Mouse (Mus musculus) heart, embryonic 10.5 days (tissue): ENCODE results near the gene Yars. TPM values are rescaled to one million over a fixed set of nuclear protein-coding genes. Genes with fewer than 3 reads are reported as not detected.
A peak's percentile ranks its signal among the peaks of the same experiment; 100 is the strongest.

Experiments
- DNase-seq: peaks from one replicate; pipeline ENCODE4 v3.0.0-alpha.2; 2017; ENCODE audit warnings: low spot score
- H3K27ac ChIP-seq: fragments of 300-500 bp; sonication (generic); 2 replicates; pipeline ENCODE4 v1.5.1; 2016; ENCODE audit warnings: mild to moderate bottlenecking
- H3K27me3 ChIP-seq: fragments of 300-500 bp; sonication (generic); 2 replicates; pipeline ENCODE4 v1.6.1; 2016; ENCODE audit warnings: mild to moderate bottlenecking; ENCODE audit not compliant: poor library complexity, insufficient read depth, severe bottlenecking
- H3K36me3 ChIP-seq: fragments of 300-500 bp; sonication (generic); 2 replicates; pipeline ENCODE4 v1.6.1; 2016; ENCODE audit warnings: mild to moderate bottlenecking, moderate library complexity
- H3K4me1 ChIP-seq: fragments of 300-500 bp; sonication (generic); 2 replicates; pipeline ENCODE4 v1.6.1; 2016; ENCODE audit warnings: mild to moderate bottlenecking
- H3K4me3 ChIP-seq: fragments of 300-500 bp; sonication (generic); 2 replicates; pipeline ENCODE4 v1.5.1; 2016; ENCODE audit warnings: mild to moderate bottlenecking, moderate library complexity
- H3K9me3 ChIP-seq: fragments of 300-500 bp; sonication (generic); 2 replicates; pipeline ENCODE4 v1.6.1; 2016; ENCODE audit warnings: mild to moderate bottlenecking, moderate library complexity
- WGBS: fragments of 180-500 bp; shearing (Covaris S2); methylation state at CpG from one replicate; pipeline ENCODE4 v1.1.7; 2016; 5-methylcytosine and 5-hydroxymethylcytosine counted together
- polyA plus RNA-seq: library from polyadenylated mRNA; unstranded; fragments of >200 nt; fragmentation: Nextera tagmentation; extraction: Ambion mirVana; gene quantifications from 2 replicates; pipeline ENCODE4 v1.2.1, GENCODE M21; 2016

Yars gene
- polyA plus RNA-seq, 1 experiment from 2014 or later: 84.8 TPM

DNA sequence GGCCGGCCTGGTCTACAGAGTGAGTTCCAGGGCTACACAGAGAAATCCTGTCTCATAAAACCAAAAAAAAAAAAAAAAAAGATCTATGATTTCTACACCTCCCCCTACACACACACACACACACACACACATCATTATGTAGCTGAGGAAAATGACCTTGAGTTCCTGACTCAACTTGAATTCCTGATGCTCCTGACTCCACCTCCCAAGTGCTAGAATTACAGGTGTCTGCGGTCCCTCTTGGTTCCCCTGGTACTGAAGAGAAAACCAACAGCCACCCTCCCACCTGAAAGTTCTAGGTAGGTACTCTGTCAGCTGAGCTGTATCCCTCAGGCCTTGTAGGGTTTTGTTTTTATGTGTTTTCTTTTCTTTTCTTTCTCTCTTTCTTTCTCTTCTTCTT lies 62.9 kb downstream of the Yars start:
- no peaks in the 10 kb centered on the region for H3K9me3 ChIP-seq
- WGBS: 87% methylated on average over 2 of the region's 2 CpGs
- H3K36me3 ChIP-seq: no peaks in the 10 kb centered on the region
- H3K27me3 ChIP-seq: peaks cover 95% of the 10 kb centered on the region
- no peak overlapping the region for H3K27ac ChIP-seq
- no peak for DNase-seq
- H3K4me3 ChIP-seq: no peak overlapping the region
- H3K4me1 ChIP-seq: peaks cover 40% of the 10 kb centered on the region

- Histone ChIP-seq H3K9me3 (no peaks in the 10 kb centered on the region), H3K4me3 (no peak overlapping the region), H3K27me3 (peaks cover 87% of the 10 kb centered on the region), H3K27ac (no peak overlapping the region), H3K36me3 (no peaks in the 10 kb centered on the region), H3K4me1 (peaks cover 26% of the 10 kb centered on the region)
- DNase-seq: no peak
- 91% methylated on average over 3 of the region's 3 CpGs for WGBS
Observed at GRCm38 (mm10) chr4:129254571-129254970, 65.0 kb downstream of the Yars start.

DNA sequence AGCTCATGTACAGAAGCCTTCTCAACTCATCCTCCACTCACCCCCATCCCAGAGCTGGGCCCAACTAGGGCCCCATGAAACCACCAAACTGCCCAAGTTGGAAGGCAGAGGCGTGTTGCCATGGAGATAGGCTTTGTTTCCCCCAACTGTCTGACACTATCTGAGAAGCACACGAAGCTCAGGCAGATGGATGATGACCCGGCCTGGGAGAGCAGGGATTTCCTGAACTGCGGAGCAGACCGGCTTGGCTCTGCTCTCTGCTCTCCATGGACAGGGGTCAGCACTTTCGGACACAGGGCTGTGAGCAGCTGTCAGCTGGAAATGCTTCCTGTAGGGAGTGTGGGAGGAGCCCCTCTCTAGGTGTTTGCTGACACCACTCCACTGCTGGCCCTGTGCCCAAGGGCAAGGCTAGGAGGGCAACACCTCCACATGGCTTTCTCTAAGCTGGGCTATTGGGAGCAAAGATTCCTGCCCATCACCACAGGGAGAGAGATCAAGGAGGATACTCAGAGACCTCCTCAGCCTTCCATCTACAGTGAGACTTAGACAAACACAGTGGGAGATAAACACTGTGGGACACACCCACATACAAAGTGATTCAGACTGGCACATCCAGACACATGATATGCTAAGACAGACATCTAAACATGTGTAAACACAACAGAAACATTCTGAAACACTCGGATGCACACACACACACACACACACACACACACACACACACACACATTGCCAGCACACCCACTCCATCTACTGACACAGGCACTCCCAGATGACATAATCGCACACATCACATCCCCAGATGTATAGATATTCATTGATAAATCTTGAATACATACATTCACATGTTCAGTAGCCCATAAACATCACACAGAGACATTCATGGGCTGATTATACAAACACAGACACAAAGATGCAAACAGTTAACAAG lies 67.2 kb downstream of the Yars start:
- DNase-seq: peak; percentile 88
- H3K27ac ChIP-seq: peak overlapping the region; percentile 49; the same call in 1 of the 2 replicates
- H3K36me3 ChIP-seq: no peaks in the 10 kb centered on the region
- peaks cover 27% of the 10 kb centered on the region for H3K4me1 ChIP-seq
- no peaks in the 10 kb centered on the region for H3K9me3 ChIP-seq
- H3K27me3 ChIP-seq: peaks cover 87% of the 10 kb centered on the region
- peak overlapping the region; percentile 25; the same call in 1 of the 2 replicates for H3K4me3 ChIP-seq
- 24% methylated on average over 8 of the region's 8 CpGs for WGBS

DNA sequence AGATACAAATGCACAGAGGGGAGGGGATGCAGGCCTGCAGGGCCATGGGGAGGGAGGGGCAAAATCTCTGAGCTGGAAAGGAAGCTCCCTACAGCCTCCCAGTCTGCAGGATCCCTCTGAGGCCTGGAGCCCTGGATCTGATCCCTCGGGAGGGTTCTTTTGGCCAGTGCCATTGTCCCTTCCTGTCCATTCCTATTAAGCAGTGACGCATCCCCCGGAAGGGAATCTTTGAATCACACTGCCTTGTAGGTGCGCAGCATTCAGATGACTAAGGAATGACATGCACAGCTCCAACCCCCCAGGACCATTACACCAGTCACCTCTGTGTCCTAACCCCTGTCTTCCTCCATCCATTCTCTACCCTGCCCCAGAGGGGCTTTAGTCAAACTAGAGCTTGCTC lies 69.5 kb downstream of the Yars start:
- Histone ChIP-seq H3K27me3 (peaks cover 84% of the 10 kb centered on the region), H3K4me3 (no peak overlapping the region), H3K4me1 (peaks cover 38% of the 10 kb centered on the region), H3K9me3 (no peaks in the 10 kb centered on the region), H3K27ac (no peak overlapping the region), H3K36me3 (no peaks in the 10 kb centered on the region)
- DNase-seq: no peak
- 65% methylated on average over 4 of the region's 4 CpGs for WGBS

DNA sequence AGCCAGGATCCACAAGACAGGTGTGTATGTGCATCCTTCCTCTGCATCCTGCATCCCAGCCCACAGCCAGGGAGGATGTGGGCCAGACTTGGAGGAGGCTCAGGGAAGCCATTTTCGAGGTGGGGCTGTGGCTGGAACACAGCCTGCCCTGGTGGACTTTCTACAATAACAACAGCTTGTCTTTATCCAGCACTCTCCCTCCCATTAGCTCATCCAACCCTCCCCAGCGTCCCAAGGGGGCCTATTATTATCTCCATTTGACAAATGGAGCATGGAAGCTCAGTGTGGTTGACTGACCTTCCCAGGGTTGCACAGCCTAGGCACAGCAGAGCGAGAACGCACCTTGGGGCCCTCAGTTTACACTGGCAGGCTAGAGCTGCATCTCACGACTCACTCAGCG lies 71.1 kb downstream of the Yars start:
- Histone ChIP-seq H3K4me1 (peaks cover 39% of the 10 kb centered on the region), H3K27ac (0 out of 2 replicates have a peak overlapping the region, but pooled peaks have one; percentile 42), H3K36me3 (no peaks in the 10 kb centered on the region), H3K4me3 (no peak overlapping the region), H3K27me3 (peaks cover 79% of the 10 kb centered on the region), H3K9me3 (no peaks in the 10 kb centered on the region)
- no peak for DNase-seq
- WGBS: 12% methylated on average over 6 of the region's 6 CpGs

DNA sequence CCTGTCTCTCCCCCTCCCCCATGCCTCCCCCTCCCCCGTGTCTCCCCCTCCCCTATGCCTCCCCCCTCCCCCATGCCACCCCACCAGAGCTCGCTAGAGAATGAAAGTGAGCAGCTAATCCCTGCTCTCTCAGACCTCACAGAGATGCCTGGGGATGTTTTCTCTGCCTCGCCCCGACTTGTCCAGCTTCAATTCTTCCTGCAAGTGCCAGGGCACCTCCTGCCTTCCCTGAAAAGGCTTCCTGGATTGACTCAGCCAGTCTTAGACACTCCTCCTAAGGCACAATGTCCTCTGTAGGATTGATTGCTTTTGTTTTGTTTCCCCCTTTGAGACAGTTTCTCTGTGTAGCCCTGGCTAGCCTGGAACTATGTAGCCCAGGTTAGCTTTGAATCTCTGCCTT lies 71.6 kb downstream of the Yars start, which contains the start of gene C77080:
Gene C77080, minus strand, starts transcription at position 209 of the 400 bp plus-strand sequence.
- WGBS: 6% methylated on average over 2 of the region's 4 CpGs
- DNase-seq: no peak
- H3K27ac ChIP-seq: 0 out of 2 replicates have a peak within 1 kb of the TSS, but pooled peaks have one; percentile 42
- no peaks in the 10 kb centered on the region for H3K9me3 ChIP-seq
- no peak within 1 kb of the TSS for H3K4me3 ChIP-seq
- peaks cover 38% of the 10 kb centered on the region for H3K4me1 ChIP-seq
- H3K27me3 ChIP-seq: peaks cover 81% of the 10 kb centered on the region
- no peaks in the 10 kb centered on the region for H3K36me3 ChIP-seq

DNA sequence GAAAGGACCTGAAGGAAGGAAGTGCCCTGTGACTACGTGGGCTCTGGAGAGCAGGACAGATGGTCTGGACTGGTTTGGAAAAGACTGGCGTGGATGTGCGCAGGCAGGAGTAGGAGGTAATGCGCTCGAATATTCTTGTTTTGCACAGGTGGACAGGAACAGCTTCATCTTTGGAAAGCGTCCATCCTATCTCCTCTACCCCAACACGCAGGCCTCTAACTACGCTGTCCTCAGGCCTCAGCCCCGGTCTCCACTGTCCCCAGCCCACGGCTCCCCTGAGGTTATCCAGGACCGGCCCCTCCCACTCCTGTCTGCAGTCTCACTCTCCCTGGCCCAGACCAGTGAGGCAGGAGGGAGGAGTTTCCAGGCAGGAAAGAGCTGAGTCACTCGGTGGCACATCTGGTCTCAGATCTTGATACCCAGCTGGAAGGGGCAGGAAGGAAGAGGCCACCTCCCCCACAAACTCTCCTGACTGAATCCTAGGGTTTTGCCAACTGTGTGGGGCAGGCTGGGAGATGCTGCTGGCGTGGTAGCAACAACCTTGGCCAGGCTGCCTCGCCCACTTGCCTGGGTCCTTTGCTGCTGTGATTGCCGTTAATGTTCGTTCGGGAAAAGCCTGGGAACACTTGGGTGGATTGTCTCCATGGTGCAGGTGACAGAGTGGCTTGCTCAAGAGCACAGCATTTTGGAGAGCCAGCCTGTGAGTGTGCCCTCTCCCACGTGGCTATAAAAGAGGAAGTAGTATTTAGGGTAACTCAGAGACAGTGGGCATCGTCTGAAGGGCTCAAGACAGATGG lies 73.9 kb downstream of the Yars start:
- 24% methylated on average over 19 of the region's 19 CpGs for WGBS
- Histone ChIP-seq H3K4me3 (peak overlapping the region; percentile 38), H3K27me3 (peaks cover 88% of the 10 kb centered on the region), H3K4me1 (peaks cover 30% of the 10 kb centered on the region), H3K27ac (peak overlapping the region; percentile 43), H3K9me3 (no peaks in the 10 kb centered on the region), H3K36me3 (no peaks in the 10 kb centered on the region)
- DNase-seq: peak; percentile 84

GRCm38 (mm10) chr4:129266191-129266590 lies 76.6 kb downstream of the Yars start:
- Histone ChIP-seq H3K9me3 (no peaks in the 10 kb centered on the region), H3K4me3 (no peak overlapping the region), H3K27ac (no peak overlapping the region), H3K4me1 (peaks cover 20% of the 10 kb centered on the region), H3K27me3 (peaks cover 71% of the 10 kb centered on the region), H3K36me3 (no peaks in the 10 kb centered on the region)
- DNase-seq: no peak
- 85% methylated on average over 4 of the region's 4 CpGs for WGBS

GRCm38 (mm10) chr4:129266821-129267220 lies 77.3 kb downstream of the Yars start:
- Histone ChIP-seq H3K36me3 (no peaks in the 10 kb centered on the region), H3K9me3 (no peaks in the 10 kb centered on the region), H3K27ac (no peak overlapping the region), H3K4me3 (no peak overlapping the region), H3K27me3 (peaks cover 65% of the 10 kb centered on the region), H3K4me1 (peaks cover 17% of the 10 kb centered on the region)
- WGBS: 83% methylated on average over 5 of the region's 5 CpGs
- no peak for DNase-seq

GRCm38 (mm10) chr4:129268698-129269097 lies 79.1 kb downstream of the Yars start:
- H3K9me3 ChIP-seq: no peaks in the 10 kb centered on the region
- WGBS: 48% methylated on average over 1 of the region's 1 CpGs
- no peak for DNase-seq
- no peaks in the 10 kb centered on the region for H3K36me3 ChIP-seq
- H3K4me3 ChIP-seq: no peak overlapping the region
- H3K27ac ChIP-seq: no peak overlapping the region
- peaks cover 18% of the 10 kb centered on the region for H3K4me1 ChIP-seq
- peaks cover 68% of the 10 kb centered on the region for H3K27me3 ChIP-seq
